Mouse (Mus musculus) kidney, embryonic 15.5 days (tissue): ENCODE data around the gene Cacng7. TPM values are rescaled to one million over a fixed set of nuclear protein-coding genes. Genes with fewer than 3 reads are reported as not detected.

Experiments used
- ATAC-seq: fragments of 200-750 bp; cut with Nextera tagmentation; replicated peaks from 2 replicates; pipeline ENCODE4 v1.8.0; 2017; ENCODE audit warnings: moderate TSS enrichment; ENCODE audit not compliant: low FRiP score
- H3K27ac ChIP-seq: fragments of 300-500 bp; sonication (generic); 2 replicates; pipeline ENCODE4 v1.5.1; 2015; ENCODE audit warnings: mild to moderate bottlenecking, inconsistent platforms
- H3K27me3 ChIP-seq: fragments of 300-500 bp; sonication (generic); 2 replicates; pipeline ENCODE4 v1.6.1; 2015; ENCODE audit warnings: inconsistent platforms
- H3K36me3 ChIP-seq: fragments of 300-500 bp; sonication (generic); 2 replicates; pipeline ENCODE4 v1.6.1; 2015; ENCODE audit warnings: inconsistent platforms
- H3K4me1 ChIP-seq: fragments of 300-500 bp; sonication (generic); 2 replicates; pipeline ENCODE4 v1.6.1; 2015; ENCODE audit warnings: inconsistent platforms
- H3K4me2 ChIP-seq: fragments of 300-500 bp; sonication (generic); 2 replicates; pipeline ENCODE4 v1.6.1; 2015; ENCODE audit warnings: moderate library complexity, mild to moderate bottlenecking, inconsistent platforms
- H3K4me3 ChIP-seq: fragments of 300-500 bp; sonication (generic); replicated peaks from 2 replicates; pipeline ENCODE4 v1.5.1; 2015; ENCODE audit warnings: mild to moderate bottlenecking, inconsistent platforms
- H3K9ac ChIP-seq: fragments of 300-500 bp; sonication (generic); 2 replicates; pipeline ENCODE4 v1.6.1; 2015; ENCODE audit warnings: mild to moderate bottlenecking, inconsistent platforms
- H3K9me3 ChIP-seq: fragments of 300-500 bp; sonication (generic); replicated peaks from 2 replicates; pipeline ENCODE4 v1.6.1; 2016; ENCODE audit warnings: inconsistent platforms
- WGBS: fragments of 180-500 bp; shearing (Covaris S2); methylation state at CpG from one replicate; pipeline ENCODE4 v1.1.7; 2015; ENCODE audit warnings: mixed read lengths; 5-methylcytosine and 5-hydroxymethylcytosine counted together
- polyA plus RNA-seq: library from polyadenylated mRNA; unstranded; fragments of >200 nt; fragmentation: Nextera tagmentation; extraction: Ambion mirVana; gene quantifications from 2 replicates; pipeline ENCODE4 v1.2.1, GENCODE M21; 2015

Cacng7 gene
- polyA plus RNA-seq, 1 experiment from 2014 or later: 1.00 TPM

GRCm38 (mm10) chr7:3304298-3304697 lies 28.5 kb upstream of the Cacng7 start:
- Histone ChIP-seq H3K4me2 (peak overlapping the region; percentile 74; the same call in 1 of the 2 replicates), H3K4me1 (peaks cover 31% of the 10 kb centered on the region), H3K27me3 (peaks cover 61% of the 10 kb centered on the region), H3K9me3 (no peaks in the 10 kb centered on the region), H3K36me3 (peaks cover 11% of the 10 kb centered on the region; the same call in 1 of the 2 replicates), H3K27ac (no peak overlapping the region), H3K9ac (no peak overlapping the region), H3K4me3 (0 out of 2 replicates have a peak overlapping the region, but pooled peaks have one; percentile 40)
- no peak for ATAC-seq
- 6% methylated on average over 10 of the region's 10 CpGs for WGBS

DNA sequence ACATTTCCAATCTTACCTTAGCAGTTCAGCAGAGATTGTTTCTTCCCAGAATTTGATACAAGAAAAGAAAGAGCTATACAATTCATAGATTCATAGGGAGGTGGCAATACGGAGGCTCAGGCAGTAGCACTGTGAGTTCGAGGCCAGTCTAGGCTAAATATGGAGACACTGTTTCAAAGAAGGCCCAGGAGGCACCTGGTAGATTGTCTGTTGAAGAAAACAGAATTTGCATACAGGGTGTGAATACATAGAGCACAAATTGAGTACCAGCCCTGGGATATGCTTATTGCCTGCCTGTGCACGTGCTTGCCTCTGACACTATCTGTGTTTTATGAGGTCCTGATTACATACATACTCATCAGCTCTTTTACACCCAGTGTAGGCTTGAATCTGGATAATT lies 26.4 kb upstream of the Cacng7 start:
- Histone ChIP-seq H3K9ac (no peak overlapping the region), H3K4me1 (peaks cover 31% of the 10 kb centered on the region), H3K36me3 (no peaks in the 10 kb centered on the region), H3K27me3 (peaks cover 54% of the 10 kb centered on the region), H3K27ac (no peak overlapping the region), H3K4me3 (no peak overlapping the region), H3K4me2 (no peak overlapping the region), H3K9me3 (no peaks in the 10 kb centered on the region)
- no peak for ATAC-seq
- 71% methylated on average over 3 of the region's 3 CpGs for WGBS

- Histone ChIP-seq H3K27me3 (peaks cover 35% of the 10 kb centered on the region), H3K4me2 (no peak overlapping the region), H3K27ac (no peak overlapping the region), H3K4me1 (peaks cover 9% of the 10 kb centered on the region), H3K9ac (no peak overlapping the region), H3K36me3 (no peaks in the 10 kb centered on the region), H3K9me3 (no peaks in the 10 kb centered on the region), H3K4me3 (no peak overlapping the region)
- no peak for ATAC-seq
- WGBS: 14% methylated on average over 4 of the region's 4 CpGs
Measured at GRCm38 (mm10) chr7:3308646-3309045, 24.1 kb upstream of the Cacng7 start.

DNA sequence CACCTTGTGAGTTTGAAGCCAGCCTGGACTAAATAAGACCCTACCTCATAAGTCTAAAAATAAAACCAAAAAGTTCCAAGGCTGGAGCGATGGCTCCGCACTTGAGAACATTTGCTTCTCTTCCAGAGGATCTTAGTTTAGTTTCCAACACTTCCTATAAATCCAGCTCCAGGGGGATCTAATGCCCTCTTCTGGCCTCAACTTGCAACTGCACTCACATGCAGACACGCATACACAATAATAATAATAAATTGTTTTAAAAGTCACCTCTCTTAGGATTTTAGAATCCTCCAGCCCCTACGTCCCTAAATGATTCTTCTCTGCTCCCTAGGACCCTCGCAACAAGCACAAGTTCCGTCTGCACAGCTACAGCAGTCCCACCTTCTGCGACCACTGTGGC lies 22.5 kb upstream of the Cacng7 start:
- Histone ChIP-seq H3K27ac (no peak overlapping the region), H3K27me3 (peaks cover 19% of the 10 kb centered on the region), H3K9me3 (no peaks in the 10 kb centered on the region), H3K4me2 (no peak overlapping the region), H3K36me3 (no peaks in the 10 kb centered on the region), H3K9ac (no peak overlapping the region), H3K4me3 (no peak overlapping the region), H3K4me1 (no peaks in the 10 kb centered on the region)
- ATAC-seq: no peak
- 97% methylated on average over 7 of the region's 7 CpGs for WGBS

- Histone ChIP-seq H3K4me1 (0 out of 2 replicates have a peak, but pooled peaks cover 5% of the 10 kb centered on the region), H3K9me3 (no peaks in the 10 kb centered on the region), H3K9ac (no peak overlapping the region), H3K4me2 (no peak overlapping the region), H3K27ac (no peak overlapping the region), H3K36me3 (no peaks in the 10 kb centered on the region), H3K27me3 (no peaks in the 10 kb centered on the region), H3K4me3 (no peak overlapping the region)
- 78% methylated on average over 8 of the region's 8 CpGs for WGBS
- no peak for ATAC-seq
Measured at GRCm38 (mm10) chr7:3313571-3313970, 19.2 kb upstream of the Cacng7 start.

GRCm38 (mm10) chr7:3314121-3314520 lies 18.6 kb upstream of the Cacng7 start:
- Histone ChIP-seq H3K9me3 (no peaks in the 10 kb centered on the region), H3K9ac (no peak overlapping the region), H3K4me3 (no peak overlapping the region), H3K4me1 (0 out of 2 replicates have a peak, but pooled peaks cover 5% of the 10 kb centered on the region), H3K4me2 (no peak overlapping the region), H3K36me3 (no peaks in the 10 kb centered on the region), H3K27ac (no peak overlapping the region), H3K27me3 (no peaks in the 10 kb centered on the region)
- ATAC-seq: 0 out of 2 replicates have a peak, but pooled peaks have one; percentile 40
- 59% methylated on average over 5 of the region's 5 CpGs for WGBS

- no peak overlapping the region for H3K4me3 ChIP-seq
- no peak overlapping the region for H3K9ac ChIP-seq
- H3K4me1 ChIP-seq: 0 out of 2 replicates have a peak, but pooled peaks cover 5% of the 10 kb centered on the region
- no peak for ATAC-seq
- WGBS: 44% methylated on average over 4 of the region's 4 CpGs
- no peak overlapping the region for H3K4me2 ChIP-seq
- no peak overlapping the region for H3K27ac ChIP-seq
- no peaks in the 10 kb centered on the region for H3K36me3 ChIP-seq
- no peaks in the 10 kb centered on the region for H3K27me3 ChIP-seq
- H3K9me3 ChIP-seq: no peaks in the 10 kb centered on the region
Measured at GRCm38 (mm10) chr7:3317704-3318103, 15.1 kb upstream of the Cacng7 start.

DNA sequence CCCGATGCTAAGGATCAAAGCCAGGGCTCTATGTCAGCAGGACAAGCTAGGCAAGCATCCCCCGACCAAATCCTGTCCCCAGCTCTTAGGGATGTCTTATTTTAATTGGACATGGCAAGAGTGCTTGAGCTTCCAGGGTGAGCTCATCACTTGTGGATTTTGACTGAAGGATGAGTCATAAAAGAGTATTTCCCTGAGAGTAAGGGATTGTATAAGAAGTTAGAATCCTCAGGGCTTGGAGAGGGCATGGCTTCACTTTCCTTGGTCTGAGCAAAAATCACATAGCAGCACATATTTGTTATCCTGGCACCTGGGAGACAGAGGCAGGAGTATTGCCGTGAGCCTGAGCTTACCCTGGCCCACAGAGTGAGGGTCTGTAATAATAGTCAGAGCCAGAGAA lies 11.9 kb upstream of the Cacng7 start:
- no peak for ATAC-seq
- Histone ChIP-seq H3K27me3 (no peaks in the 10 kb centered on the region), H3K4me1 (0 out of 2 replicates have a peak, but pooled peaks cover 5% of the 10 kb centered on the region), H3K36me3 (no peaks in the 10 kb centered on the region), H3K4me3 (no peak overlapping the region), H3K27ac (no peak overlapping the region), H3K9ac (no peak overlapping the region), H3K4me2 (no peak overlapping the region), H3K9me3 (no peaks in the 10 kb centered on the region)
- WGBS: 72% methylated on average over 3 of the region's 3 CpGs

GRCm38 (mm10) chr7:3323826-3324225 lies 8.9 kb upstream of the Cacng7 start:
- Histone ChIP-seq H3K27ac (no peak overlapping the region), H3K4me3 (no peak overlapping the region), H3K4me1 (no peaks in the 10 kb centered on the region), H3K9ac (no peak overlapping the region), H3K4me2 (no peak overlapping the region), H3K27me3 (no peaks in the 10 kb centered on the region), H3K9me3 (no peaks in the 10 kb centered on the region), H3K36me3 (no peaks in the 10 kb centered on the region)
- no peak for ATAC-seq
- 93% methylated on average over 1 of the region's 1 CpGs for WGBS

- Histone ChIP-seq H3K9me3 (no peaks in the 10 kb centered on the region), H3K4me2 (no peak overlapping the region), H3K27me3 (peaks cover 18% of the 10 kb centered on the region), H3K36me3 (no peaks in the 10 kb centered on the region), H3K4me3 (no peak overlapping the region), H3K27ac (no peak overlapping the region), H3K4me1 (peaks cover 30% of the 10 kb centered on the region), H3K9ac (no peak overlapping the region)
- no peak for ATAC-seq
- WGBS: 74% methylated on average over 4 of the region's 4 CpGs
Measured at GRCm38 (mm10) chr7:3327961-3328360, 4.8 kb upstream of the Cacng7 start.

GRCm38 (mm10) chr7:3329776-3330546 lies 2.8 kb upstream of the Cacng7 start:
- Histone ChIP-seq H3K27ac (no peak overlapping the region), H3K9ac (no peak overlapping the region), H3K36me3 (no peaks in the 10 kb centered on the region), H3K9me3 (no peaks in the 10 kb centered on the region), H3K4me1 (peaks cover 39% of the 10 kb centered on the region), H3K4me2 (peak overlapping the region; percentile 43), H3K4me3 (peak overlapping the region; percentile 10; the same call in 1 of the 2 replicates), H3K27me3 (peaks cover 26% of the 10 kb centered on the region)
- 21% methylated on average over 31 of the region's 31 CpGs for WGBS
- no peak for ATAC-seq

DNA sequence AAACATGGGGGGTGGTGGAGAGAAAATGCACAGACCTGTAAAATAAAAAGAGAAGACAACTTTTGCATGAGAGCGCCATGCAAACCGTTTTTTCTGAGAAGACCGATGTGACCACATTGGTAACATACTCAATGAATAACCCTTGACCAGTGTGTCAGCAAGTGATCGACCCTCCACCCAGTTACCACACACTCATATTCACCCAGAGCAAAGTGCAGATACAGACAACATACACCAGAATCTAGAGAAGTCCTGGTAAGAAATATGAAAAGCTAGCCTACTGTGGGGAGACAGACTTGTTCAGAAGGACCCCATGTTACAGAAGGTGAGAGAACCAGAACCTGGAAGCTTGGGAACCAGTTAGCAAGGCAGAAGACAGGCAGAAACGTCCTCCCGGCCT lies 1.6 kb upstream of the Cacng7 start:
- Histone ChIP-seq H3K9ac (no peak overlapping the region), H3K4me1 (peaks cover 39% of the 10 kb centered on the region), H3K4me2 (peak overlapping the region; percentile 77), H3K36me3 (no peaks in the 10 kb centered on the region), H3K27ac (no peak overlapping the region), H3K9me3 (no peaks in the 10 kb centered on the region), H3K27me3 (peaks cover 26% of the 10 kb centered on the region), H3K4me3 (peak overlapping the region; percentile 66)
- WGBS: 49% methylated on average over 6 of the region's 6 CpGs
- no peak for ATAC-seq
